Mouse (Mus musculus) thymus, postnatal 14 days (tissue): Measurements from ENCODE around the gene Gm9774.

ENCODE experiments used
- DNase-seq: peaks from one replicate; pipeline ENCODE4 v3.0.0; 2021

Gm9774 gene

GRCm38 (mm10) chr3:92429323-92429722, at the start of gene Gm9774:
Gene Gm9774 (minus strand): TSS chr3:92429423.
- DNase-seq, result no peak

GRCm38 (mm10) chr3:92470111-92470510, 40.9 kb upstream of the Gm9774 start:
- no peak for DNase-seq

GRCm38 (mm10) chr3:92467424-92467823, 38.2 kb upstream of the Gm9774 start:
- no peak for DNase-seq

GRCm38 (mm10) chr3:92466576-92466975, 37.4 kb upstream of the Gm9774 start:
- DNase-seq, result no peak

- no peak for DNase-seq
Measured at GRCm38 (mm10) chr3:92458620-92459019, 29.4 kb upstream of the Gm9774 start, which contains the start of gene Sprr3. Gene Sprr3 (minus strand): TSS chr3:92458720.

GRCm38 (mm10) chr3:92455151-92455550, 25.9 kb upstream of the Gm9774 start:
- no peak for DNase-seq

GRCm38 (mm10) chr3:92440177-92440576, 11.0 kb upstream of the Gm9774 start:
- no peak for DNase-seq

- no peak for DNase-seq
Measured at GRCm38 (mm10) chr3:92438689-92439088, 9.5 kb upstream of the Gm9774 start, which contains the start of gene Sprr1b. Gene Sprr1b (minus strand): TSS chr3:92438789.

GRCm38 (mm10) chr3:92432282-92432681, 3.1 kb upstream of the Gm9774 start, which contains the start of gene Sprr2k:
Gene Sprr2k (plus strand): TSS chr3:92432582.
- DNase-seq, result no peak

GRCm38 (mm10) chr3:92417782-92418181, 11.4 kb downstream of the Gm9774 start, which contains the start of gene Sprr2j-ps:
Gene Sprr2j-ps (plus strand): TSS chr3:92418082.
- DNase-seq, result no peak

GRCm38 (mm10) chr3:92407691-92408090, 21.5 kb downstream of the Gm9774 start, which contains the start of gene Sprr2i:
Gene Sprr2i (plus strand): TSS chr3:92407991.
- no peak for DNase-seq

- DNase-seq, result no peak
Measured at GRCm38 (mm10) chr3:92394301-92394700, 34.9 kb downstream of the Gm9774 start.

GRCm38 (mm10) chr3:92385385-92385784, 43.8 kb downstream of the Gm9774 start, which contains the start of gene Sprr2h:
Gene Sprr2h (plus strand): TSS chr3:92385685.
- no peak for DNase-seq
